Mouse (Mus musculus) liver, postnatal 0 days (tissue): Measurements from ENCODE around the gene Pgap2. TPM values are rescaled to one million over a fixed set of nuclear protein-coding genes. Genes with fewer than 3 reads are reported as not detected.
A peak's percentile ranks its signal among the peaks of the same experiment; 100 is the strongest.

Experiments used
- ATAC-seq: fragments of 200-750 bp; cut with Nextera tagmentation; 2 replicates; pipeline ENCODE4 v1.8.0; 2017; ENCODE audit warnings: mild to moderate bottlenecking, moderate library complexity
- DNase-seq: peaks from one replicate; pipeline ENCODE4 v3.0.0-alpha.2; 2016
- H3K27ac ChIP-seq: fragments of 300-500 bp; sonication (generic); 2 replicates; pipeline ENCODE4 v1.5.1; 2014; ENCODE audit warnings: antibody characterized with exemption, moderate library complexity, mild to moderate bottlenecking, low read depth
- H3K27me3 ChIP-seq: fragments of 300-500 bp; sonication (generic); 2 replicates; pipeline ENCODE4 v1.6.1; 2014; ENCODE audit warnings: low read length, control low read depth, mixed read lengths; ENCODE audit not compliant: insufficient read depth
- H3K36me3 ChIP-seq: fragments of 300-500 bp; sonication (generic); replicated peaks from 2 replicates; pipeline ENCODE4 v1.6.1; 2014; ENCODE audit warnings: mild to moderate bottlenecking, control low read depth, low read length, moderate library complexity, mixed read lengths; ENCODE audit not compliant: insufficient read depth
- H3K4me1 ChIP-seq: fragments of 300-500 bp; sonication (generic); 2 replicates; pipeline ENCODE4 v1.6.1; 2014; ENCODE audit warnings: antibody characterized with exemption, mild to moderate bottlenecking, control low read depth; ENCODE audit not compliant: insufficient read depth
- H3K4me2 ChIP-seq: fragments of 300-500 bp; sonication (generic); 2 replicates; pipeline ENCODE4 v1.6.1; 2014; ENCODE audit warnings: low read depth, mild to moderate bottlenecking, low read length, moderate library complexity, mixed read lengths
- H3K4me3 ChIP-seq: fragments of 300-500 bp; sonication (generic); 2 replicates; pipeline ENCODE4 v1.5.1; 2014; ENCODE audit warnings: low read depth, low read length
- H3K9ac ChIP-seq: fragments of 300-500 bp; sonication (generic); replicated peaks from 2 replicates; pipeline ENCODE4 v1.6.1; 2014; ENCODE audit warnings: mild to moderate bottlenecking, moderate library complexity
- H3K9me3 ChIP-seq: fragments of 300-500 bp; sonication (generic); 2 replicates; pipeline ENCODE4 v1.6.1; 2016; ENCODE audit warnings: mild to moderate bottlenecking, control low read depth, low read length, mixed read lengths
- CTCF ChIP-seq: sonication (generic); IDR thresholded peaks from 2 replicates; pipeline ENCODE4 v1.5.1; 2016; ENCODE audit warnings: antibody characterized with exemption, low read depth
- EP300 ChIP-seq: IDR thresholded peaks from 2 replicates; pipeline ENCODE4 v1.6.1; 2016; ENCODE audit warnings: antibody characterized with exemption, low read depth, mild to moderate bottlenecking
- WGBS: fragments of 180-500 bp; shearing (Covaris S2); extraction: QIAGEN DNeasy Blood & Tissue Kit; methylation state at CpG from one replicate; pipeline ENCODE4 v1.1.7; 2014; ENCODE audit not compliant: insufficient replicate concordance; 5-methylcytosine and 5-hydroxymethylcytosine counted together
- polyA plus RNA-seq: library from polyadenylated mRNA; unstranded; fragments of >200 nt; fragmentation: Nextera tagmentation; extraction: Ambion mirVana; gene quantifications from 2 replicates; pipeline ENCODE4 v1.2.1, GENCODE M21; 2015

Pgap2 gene
- 27.2 and 28.7 TPM in 2 replicates for polyA plus RNA-seq

DNA sequence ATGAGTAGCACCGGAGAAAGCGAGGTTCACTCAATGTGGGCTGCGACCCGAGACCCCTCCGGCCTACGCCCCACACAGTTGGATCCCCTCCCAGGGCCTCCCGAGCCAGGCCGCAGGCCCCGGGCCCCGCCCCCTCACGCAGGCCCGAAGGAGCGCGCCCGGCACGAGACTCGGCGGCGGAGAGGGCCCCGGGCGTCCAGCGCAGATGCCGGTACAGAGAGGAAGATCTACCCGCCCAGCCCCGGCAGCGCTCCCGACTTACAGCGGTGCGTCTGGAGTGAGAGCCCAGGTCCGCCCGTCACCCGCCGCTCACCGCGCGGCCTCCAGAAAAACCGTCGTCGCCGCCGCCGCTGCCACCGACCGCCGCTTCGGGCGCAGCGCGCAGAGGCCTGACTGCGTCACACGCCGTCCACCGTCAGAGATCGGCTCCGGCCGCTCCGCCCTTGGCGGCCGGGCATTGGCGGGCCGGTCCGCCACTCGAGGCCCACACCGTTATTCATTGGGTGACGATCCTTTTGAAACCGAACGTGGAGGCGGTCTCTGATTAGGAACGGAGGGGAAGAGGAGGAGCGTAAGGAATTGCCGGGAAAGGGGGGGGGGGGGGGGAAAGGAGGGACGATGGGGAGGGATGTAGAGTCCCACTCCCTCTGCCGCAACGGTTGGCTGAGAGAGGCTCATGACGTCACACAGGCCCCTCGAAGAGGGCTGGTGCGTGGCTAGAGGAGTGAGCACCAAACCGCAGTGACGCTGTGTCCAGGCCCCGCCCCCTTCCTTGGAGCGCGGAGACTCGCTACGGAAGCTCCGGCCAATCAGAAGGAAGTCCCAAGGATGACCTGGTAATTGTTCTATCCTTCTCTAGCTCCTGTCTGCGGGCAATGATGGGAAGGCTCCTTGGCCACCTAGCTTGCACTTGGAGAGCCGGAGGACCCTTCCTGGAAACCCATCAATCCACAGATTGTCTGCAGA is at the start of gene Pgap2, which contains the start of gene Nup98:
Gene Pgap2, plus strand, starts transcription at position 453 of the 966 bp plus-strand sequence.
Gene Nup98, minus strand, starts transcription at position 421 of the 966 bp plus-strand sequence.
- peak within 1 kb of the TSS; percentile 94 for H3K9ac ChIP-seq
- WGBS, result 0% methylated on average over 58 of the region's 87 CpGs
- peak within 1 kb of the TSS; percentile 95 for H3K4me2 ChIP-seq
- DNase-seq (peak; percentile 98), ATAC-seq (peak; percentile 98)
- H3K4me1 ChIP-seq, result peaks cover 27% of the 10 kb centered on the region
- peak within 1 kb of the TSS; percentile 96 for H3K4me3 ChIP-seq
- TF ChIP-seq EP300 (no peak), CTCF (peak; percentile 16)
- H3K36me3 ChIP-seq, result no peaks in the 10 kb centered on the region
- no peaks in the 10 kb centered on the region for H3K27me3 ChIP-seq
- peak within 1 kb of the TSS; percentile 98 for H3K27ac ChIP-seq
- no peaks in the 10 kb centered on the region for H3K9me3 ChIP-seq

DNA sequence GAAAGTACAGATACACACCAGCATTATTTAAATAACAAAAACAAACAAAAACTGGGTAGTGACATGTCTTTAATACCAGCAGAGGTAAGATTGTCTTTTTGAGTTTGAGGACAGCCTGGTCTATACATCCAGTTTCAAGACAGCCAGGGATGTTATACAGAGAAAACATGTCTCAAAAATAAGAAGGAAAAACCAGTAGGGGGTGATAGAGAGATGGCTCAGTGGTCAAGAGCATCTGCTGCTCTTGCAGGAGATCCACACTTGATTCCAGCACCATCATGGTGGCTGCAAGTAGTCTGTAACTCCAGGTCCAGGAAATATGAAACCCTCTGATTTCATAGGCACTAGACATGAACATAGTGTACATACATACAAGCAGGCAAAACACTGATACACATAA is 39.7 kb upstream of the Pgap2 start:
- Histone ChIP-seq H3K27me3 (no peaks in the 10 kb centered on the region), H3K9me3 (no peaks in the 10 kb centered on the region), H3K36me3 (peaks cover 37% of the 10 kb centered on the region), H3K4me1 (no peaks in the 10 kb centered on the region), H3K9ac (no peak overlapping the region), H3K27ac (no peak overlapping the region), H3K4me3 (no peak overlapping the region), H3K4me2 (no peak overlapping the region)
- DNase-seq (no peak), ATAC-seq (no peak)
- TF ChIP-seq CTCF, result peak; percentile 54
- no peak for TF ChIP-seq EP300

DNA sequence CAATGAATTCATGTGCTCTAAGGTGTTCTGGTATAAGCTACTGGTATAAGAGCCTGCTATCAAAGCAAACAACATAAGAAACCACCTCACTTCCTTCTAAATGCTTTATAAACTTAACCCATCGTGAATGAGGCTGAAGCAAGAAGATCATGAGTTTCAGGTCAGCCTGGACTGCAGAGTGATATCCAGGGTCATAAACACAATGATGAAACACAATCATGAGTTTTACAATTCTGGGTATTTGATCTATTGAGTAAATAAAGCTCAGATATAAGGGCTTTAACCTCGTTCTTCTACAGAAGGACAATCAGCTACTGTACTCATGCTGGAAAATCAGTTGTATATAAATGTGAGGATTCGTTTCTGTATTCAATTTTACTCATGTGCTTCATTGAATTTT is 26.2 kb upstream of the Pgap2 start:
- Histone ChIP-seq H3K4me3 (no peak overlapping the region), H3K36me3 (peaks cover 65% of the 10 kb centered on the region), H3K4me1 (no peaks in the 10 kb centered on the region), H3K27ac (no peak overlapping the region), H3K27me3 (no peaks in the 10 kb centered on the region), H3K4me2 (no peak overlapping the region), H3K9me3 (no peaks in the 10 kb centered on the region), H3K9ac (no peak overlapping the region)
- no peak for DNase-seq
- WGBS, result 78% methylated on average over 3 of the region's 3 CpGs
- TF ChIP-seq CTCF (no peak), EP300 (no peak)
- ATAC-seq, result no peak

DNA sequence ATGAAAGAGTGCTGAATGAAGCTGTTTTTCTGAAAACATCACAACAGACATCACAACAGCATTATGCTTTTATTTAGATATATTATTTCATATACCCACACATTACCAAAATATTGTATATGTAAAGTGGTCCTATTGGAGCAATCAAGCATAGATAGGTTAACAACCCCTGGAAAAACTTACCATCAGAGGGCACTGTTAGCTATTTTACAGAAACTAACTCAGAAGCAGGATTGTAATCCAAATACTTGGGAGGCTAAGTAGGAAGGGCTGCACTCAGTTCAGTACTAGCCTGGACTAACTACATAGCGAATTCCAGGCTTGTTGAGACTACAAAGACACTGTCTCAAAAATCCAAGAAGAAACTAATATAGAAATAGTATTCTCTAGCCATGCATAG is 17.7 kb upstream of the Pgap2 start:
- no peaks in the 10 kb centered on the region for H3K9me3 ChIP-seq
- 89% methylated on average over 1 of the region's 1 CpGs for WGBS
- TF ChIP-seq CTCF, result peak; percentile 40
- TF ChIP-seq EP300, result no peak
- no peak for ATAC-seq
- peaks cover 45% of the 10 kb centered on the region for H3K36me3 ChIP-seq
- H3K27me3 ChIP-seq, result no peaks in the 10 kb centered on the region
- no peaks in the 10 kb centered on the region for H3K4me1 ChIP-seq
- no peak overlapping the region for H3K4me2 ChIP-seq
- H3K27ac ChIP-seq, result no peak overlapping the region
- no peak overlapping the region for H3K4me3 ChIP-seq
- no peak for DNase-seq
- no peak overlapping the region for H3K9ac ChIP-seq

- no peaks in the 10 kb centered on the region for H3K27me3 ChIP-seq
- DNase-seq, result no peak
- H3K4me1 ChIP-seq, result peaks cover 12% of the 10 kb centered on the region
- no peak overlapping the region for H3K4me2 ChIP-seq
- no peak for TF ChIP-seq EP300
- no peak for TF ChIP-seq CTCF
- H3K9me3 ChIP-seq, result no peaks in the 10 kb centered on the region
- no peak overlapping the region for H3K27ac ChIP-seq
- no peak for ATAC-seq
- no peak overlapping the region for H3K4me3 ChIP-seq
- H3K9ac ChIP-seq, result no peak overlapping the region
- WGBS, result 78% methylated on average over 3 of the region's 3 CpGs
- no peaks in the 10 kb centered on the region; the same call in 1 of the 2 replicates for H3K36me3 ChIP-seq
These were observed 9.4 kb upstream of the Pgap2 start for GRCm38 (mm10) chr7:102200576-102200975.

DNA sequence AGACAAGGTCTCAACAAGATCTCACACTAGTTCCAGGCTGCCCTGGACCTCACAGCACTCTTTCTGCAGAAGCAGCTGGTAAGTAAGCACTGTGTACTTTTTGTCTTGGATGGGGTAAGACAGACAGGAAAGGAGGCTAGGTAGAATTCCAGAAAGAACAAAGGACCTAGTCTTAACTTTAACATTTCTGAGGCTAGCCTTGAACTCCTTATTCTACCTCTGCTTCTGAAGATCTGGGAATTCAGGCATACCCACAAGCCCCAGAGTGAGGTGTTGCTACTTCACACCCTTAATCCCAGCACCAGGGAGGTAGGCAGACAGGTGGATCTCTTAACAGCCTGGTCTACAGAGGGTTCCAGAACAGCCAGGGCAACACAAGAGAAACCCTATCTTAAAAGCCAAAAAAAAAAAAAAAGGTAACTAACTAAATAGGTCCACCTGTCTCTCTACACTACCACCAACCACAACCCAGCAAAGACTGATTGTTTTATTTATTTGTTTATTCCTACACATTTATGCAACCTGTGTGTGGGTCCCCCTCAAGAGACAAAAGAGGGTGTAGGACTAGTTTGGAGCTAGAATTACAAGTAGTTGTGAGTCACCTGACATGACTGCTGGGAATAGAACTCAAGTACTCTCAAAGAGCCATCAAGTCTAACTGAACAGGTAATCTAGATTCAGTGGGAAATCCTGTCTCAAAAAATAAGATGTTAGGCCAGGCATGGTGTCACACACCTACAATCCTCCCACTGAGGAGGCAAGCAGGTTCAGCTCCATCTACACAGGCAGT is 8.8 kb upstream of the Pgap2 start:
- TF ChIP-seq EP300 (no peak), CTCF (no peak)
- Histone ChIP-seq H3K27me3 (no peaks in the 10 kb centered on the region), H3K27ac (no peak overlapping the region), H3K9me3 (no peaks in the 10 kb centered on the region), H3K4me2 (no peak overlapping the region), H3K36me3 (no peaks in the 10 kb centered on the region; the same call in 1 of the 2 replicates), H3K4me3 (no peak overlapping the region), H3K4me1 (peaks cover 17% of the 10 kb centered on the region), H3K9ac (no peak overlapping the region; the same call in 1 of the 2 replicates)
- no peak for DNase-seq
- ATAC-seq, result no peak
